Mouse (Mus musculus): ENCODE results near the gene Asb6. TPM values are rescaled to one million over a fixed set of nuclear protein-coding genes. Genes with fewer than 3 reads are reported as not detected.

Asb6 gene
- 32.8 and 34.4 TPM in 2 replicates for polyA plus RNA-seq (2015; fragmentation: Nextera tagmentation; extraction: Ambion mirVana)

- H3K4me1 ChIP-seq = peaks cover 44% of the 10 kb centered on the region
- no peak within 1 kb of the TSS for H3K9ac ChIP-seq
- H3K27me3 ChIP-seq = no peaks in the 10 kb centered on the region
- no peaks in the 10 kb centered on the region for H3K9me3 ChIP-seq
- peaks cover 14% of the 10 kb centered on the region for H3K36me3 ChIP-seq
- no peak for ATAC-seq (ENCODE audit: insufficient number of reproducible peaks, low FRiP score, low TSS enrichment, low read depth)
- 13% methylated on average over 4 of the region's 4 CpGs for WGBS
- no peak within 1 kb of the TSS for H3K4me3 ChIP-seq
- no peak within 1 kb of the TSS for H3K27ac ChIP-seq
- H3K4me2 ChIP-seq = no peak within 1 kb of the TSS
Observed at GRCm38 (mm10) chr2:30830283-30830795, at the start of gene Asb6. Asb6 (minus strand) TSS chr2:30830333.

GRCm38 (mm10) chr2:30879481-30879880 lies 49.3 kb upstream of the Asb6 start:
- Histone ChIP-seq H3K9ac (no peak overlapping the region), H3K4me1 (peaks cover 21% of the 10 kb centered on the region), H3K9me3 (no peaks in the 10 kb centered on the region), H3K27ac (no peak overlapping the region), H3K4me3 (no peak overlapping the region), H3K27me3 (no peaks in the 10 kb centered on the region), H3K36me3 (peaks cover 39% of the 10 kb centered on the region), H3K4me2 (no peak overlapping the region)
- 94% methylated on average over 15 of the region's 15 CpGs for WGBS
- no peak for ATAC-seq (ENCODE audit: insufficient number of reproducible peaks, low FRiP score, low TSS enrichment, low read depth)

DNA sequence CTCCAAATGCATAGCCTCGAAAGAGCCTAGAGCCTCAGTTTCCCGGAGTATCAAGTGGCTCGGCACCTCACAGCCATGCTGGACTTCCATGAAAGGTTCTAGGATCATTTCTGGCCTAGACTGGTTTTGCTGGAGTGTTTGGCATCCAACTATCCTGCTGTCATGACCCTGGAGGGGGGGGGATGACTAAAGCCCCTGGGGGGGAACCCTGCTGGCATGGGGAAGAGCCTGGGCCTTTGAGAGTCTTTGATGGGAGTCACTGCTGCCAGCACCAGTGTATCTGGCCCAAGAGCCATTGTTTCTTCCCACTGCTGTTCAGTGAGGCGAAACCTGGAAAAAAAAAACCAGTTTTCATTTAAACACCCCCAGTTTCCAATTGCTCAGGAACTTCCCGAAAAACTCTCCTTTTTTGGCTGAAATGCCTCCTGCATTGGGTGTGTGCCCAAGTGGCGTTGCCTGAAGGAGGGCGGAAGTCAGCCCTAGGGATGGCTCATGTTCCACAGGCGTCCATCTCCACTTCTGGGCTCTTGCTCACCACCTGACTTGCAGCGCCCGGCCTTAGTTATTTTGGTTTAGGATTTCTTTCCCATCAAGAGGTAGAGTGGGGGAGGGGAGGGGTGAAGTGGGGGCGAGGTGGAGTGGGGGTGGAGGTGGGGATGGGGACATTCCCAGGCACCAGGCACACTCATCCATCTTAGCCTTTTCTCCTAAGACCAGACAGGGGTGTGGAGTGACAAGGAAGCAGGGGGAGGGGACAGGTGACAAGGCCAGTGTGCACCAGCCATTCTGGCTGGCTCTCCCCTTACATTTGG lies 45.7 kb upstream of the Asb6 start:
- 36% methylated on average over 11 of the region's 11 CpGs for WGBS
- Histone ChIP-seq H3K9me3 (no peaks in the 10 kb centered on the region), H3K9ac (no peak overlapping the region), H3K27me3 (no peaks in the 10 kb centered on the region), H3K36me3 (peaks cover 24% of the 10 kb centered on the region), H3K4me1 (peaks cover 56% of the 10 kb centered on the region), H3K4me2 (no peak overlapping the region), H3K27ac (peak overlapping the region; percentile 80), H3K4me3 (no peak overlapping the region)
- no peak for ATAC-seq (ENCODE audit: insufficient number of reproducible peaks, low FRiP score, low TSS enrichment, low read depth)

DNA sequence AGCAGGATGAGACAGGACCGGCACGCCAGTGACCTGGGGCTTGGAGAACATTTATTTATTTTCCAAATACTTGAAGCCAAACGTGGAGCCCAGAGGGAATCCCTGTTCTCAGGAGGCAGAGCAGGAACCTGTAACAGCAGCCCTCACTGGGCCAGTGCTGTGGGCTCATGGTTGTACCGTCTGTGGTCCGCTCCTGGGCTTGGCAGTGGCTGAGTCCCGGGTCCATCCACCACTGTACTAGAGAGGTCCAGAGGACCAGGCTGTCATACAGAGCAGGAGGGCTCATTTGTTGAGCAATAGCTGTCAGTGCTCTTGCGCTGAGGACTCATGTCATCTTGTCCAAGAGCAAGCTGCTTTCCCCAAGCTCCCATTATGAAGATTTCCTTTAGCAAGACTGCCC lies 45.0 kb upstream of the Asb6 start:
- Histone ChIP-seq H3K4me2 (no peak overlapping the region), H3K36me3 (peaks cover 17% of the 10 kb centered on the region), H3K9me3 (no peaks in the 10 kb centered on the region), H3K4me1 (peaks cover 63% of the 10 kb centered on the region), H3K27me3 (no peaks in the 10 kb centered on the region), H3K4me3 (no peak overlapping the region), H3K9ac (no peak overlapping the region), H3K27ac (peak overlapping the region; percentile 80)
- 53% methylated on average over 7 of the region's 7 CpGs for WGBS
- no peak for ATAC-seq (ENCODE audit: insufficient number of reproducible peaks, low FRiP score, low TSS enrichment, low read depth)

DNA sequence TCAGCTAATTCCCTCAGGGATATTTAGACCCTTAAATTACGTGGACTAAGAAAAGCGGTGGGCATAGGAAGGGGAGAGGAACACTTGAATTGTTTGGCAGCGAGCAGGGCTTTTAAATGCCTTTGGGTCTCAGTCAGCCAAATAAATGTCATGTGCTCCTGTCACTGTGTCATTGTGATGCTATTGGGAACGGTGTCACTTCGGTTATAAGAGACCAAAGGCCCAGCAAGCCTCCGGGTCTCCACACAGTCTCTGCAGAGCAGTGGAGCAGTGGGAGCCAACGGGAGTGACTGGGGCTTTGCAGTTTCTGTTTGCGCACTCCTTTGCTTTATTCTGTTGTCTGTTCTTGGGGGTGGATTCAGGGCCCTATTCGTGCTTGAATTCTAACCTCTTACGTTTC lies 44.3 kb upstream of the Asb6 start:
- Histone ChIP-seq H3K4me1 (peaks cover 69% of the 10 kb centered on the region), H3K9ac (no peak overlapping the region), H3K4me2 (no peak overlapping the region), H3K9me3 (no peaks in the 10 kb centered on the region), H3K27ac (peak overlapping the region; percentile 80), H3K4me3 (no peak overlapping the region), H3K36me3 (peaks cover 13% of the 10 kb centered on the region), H3K27me3 (no peaks in the 10 kb centered on the region)
- 34% methylated on average over 10 of the region's 10 CpGs for WGBS
- ATAC-seq (ENCODE audit: insufficient number of reproducible peaks, low FRiP score, low TSS enrichment, low read depth) = no peak

GRCm38 (mm10) chr2:30872669-30873068 lies 42.5 kb upstream of the Asb6 start:
- H3K4me3 ChIP-seq = no peak overlapping the region
- no peak for ATAC-seq (ENCODE audit: insufficient number of reproducible peaks, low FRiP score, low TSS enrichment, low read depth)
- no peaks in the 10 kb centered on the region for H3K36me3 ChIP-seq
- peak overlapping the region; percentile 4; the same call in 1 of the 2 replicates for H3K9ac ChIP-seq
- WGBS = 24% methylated on average over 6 of the region's 6 CpGs
- H3K27ac ChIP-seq = peak overlapping the region; percentile 79
- H3K27me3 ChIP-seq = no peaks in the 10 kb centered on the region
- H3K4me2 ChIP-seq = no peak overlapping the region
- peaks cover 72% of the 10 kb centered on the region for H3K4me1 ChIP-seq
- no peaks in the 10 kb centered on the region for H3K9me3 ChIP-seq

- ATAC-seq (ENCODE audit: insufficient number of reproducible peaks, low FRiP score, low TSS enrichment, low read depth) = peak; percentile 30; the same call in 1 of the 2 replicates
- H3K9ac ChIP-seq = no peak overlapping the region
- 52% methylated on average over 8 of the region's 8 CpGs for WGBS
Observed at GRCm38 (mm10) chr2:30870863-30871262, 40.7 kb upstream of the Asb6 start.

DNA sequence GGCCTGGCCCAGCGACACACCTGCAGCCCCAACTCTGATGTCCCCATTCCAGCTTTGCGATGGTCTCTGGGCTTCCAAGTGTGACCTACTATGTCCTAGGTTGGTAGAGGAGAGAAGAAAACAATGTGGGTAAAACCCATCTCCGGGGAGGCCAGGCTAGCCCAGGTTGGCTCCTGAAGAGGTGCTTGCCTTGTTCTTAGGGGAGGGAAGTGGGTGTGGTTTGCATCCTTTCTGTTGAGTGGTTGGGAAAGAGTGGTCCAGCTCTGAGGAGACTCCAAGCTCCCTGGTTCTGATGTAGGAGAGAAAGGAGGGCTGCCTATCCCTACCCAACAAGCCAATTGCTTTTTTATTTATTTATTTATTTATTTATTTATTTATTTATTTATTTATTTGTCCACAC lies 35.3 kb upstream of the Asb6 start:
- no peak for ATAC-seq (ENCODE audit: insufficient number of reproducible peaks, low FRiP score, low TSS enrichment, low read depth)
- H3K4me1 ChIP-seq = peaks cover 45% of the 10 kb centered on the region
- peak overlapping the region; percentile 81 for H3K27ac ChIP-seq
- H3K9me3 ChIP-seq = no peaks in the 10 kb centered on the region
- H3K4me2 ChIP-seq = peak overlapping the region; percentile 54
- no peaks in the 10 kb centered on the region for H3K27me3 ChIP-seq
- H3K4me3 ChIP-seq = peak overlapping the region; percentile 34
- H3K36me3 ChIP-seq = no peaks in the 10 kb centered on the region
- WGBS = 36% methylated on average over 3 of the region's 3 CpGs
- no peak overlapping the region for H3K9ac ChIP-seq

More at GRCm38 (mm10) chr2:30870863-30871262, 40.7 kb upstream of the Asb6 start:
- H3K36me3 ChIP-seq = no peaks in the 10 kb centered on the region
- no peaks in the 10 kb centered on the region for H3K27me3 ChIP-seq
- H3K27ac ChIP-seq = peak overlapping the region; percentile 84
- H3K4me2 ChIP-seq = peak overlapping the region; percentile 7; the same call in 1 of the 2 replicates
- H3K9me3 ChIP-seq = no peaks in the 10 kb centered on the region
- H3K4me3 ChIP-seq = no peak overlapping the region
- peaks cover 71% of the 10 kb centered on the region for H3K4me1 ChIP-seq

GRCm38 (mm10) chr2:30864968-30865381 lies 34.8 kb upstream of the Asb6 start:
- Histone ChIP-seq H3K4me2 (peak overlapping the region; percentile 54), H3K4me1 (peaks cover 42% of the 10 kb centered on the region), H3K36me3 (no peaks in the 10 kb centered on the region), H3K4me3 (peak overlapping the region; percentile 34), H3K9me3 (no peaks in the 10 kb centered on the region), H3K27ac (peak overlapping the region; percentile 81), H3K27me3 (no peaks in the 10 kb centered on the region), H3K9ac (no peak overlapping the region)
- ATAC-seq (ENCODE audit: insufficient number of reproducible peaks, low FRiP score, low TSS enrichment, low read depth) = peak; percentile 66; the same call in 1 of the 2 replicates
- WGBS = 2% methylated on average over 35 of the region's 35 CpGs

GRCm38 (mm10) chr2:30863574-30863973 lies 33.4 kb upstream of the Asb6 start:
- WGBS = 58% methylated on average over 9 of the region's 9 CpGs
- no peak for ATAC-seq (ENCODE audit: insufficient number of reproducible peaks, low FRiP score, low TSS enrichment, low read depth)
- H3K9ac ChIP-seq = no peak overlapping the region
- no peaks in the 10 kb centered on the region for H3K27me3 ChIP-seq
- peaks cover 47% of the 10 kb centered on the region for H3K4me1 ChIP-seq
- no peak overlapping the region for H3K4me3 ChIP-seq
- H3K4me2 ChIP-seq = no peak overlapping the region
- H3K27ac ChIP-seq = 0 out of 2 replicates have a peak overlapping the region, but pooled peaks have one; percentile 5
- H3K9me3 ChIP-seq = no peaks in the 10 kb centered on the region
- H3K36me3 ChIP-seq = no peaks in the 10 kb centered on the region

- Histone ChIP-seq H3K4me1 (peaks cover 62% of the 10 kb centered on the region), H3K27ac (no peak overlapping the region), H3K9ac (no peak overlapping the region), H3K9me3 (no peaks in the 10 kb centered on the region), H3K4me2 (no peak overlapping the region), H3K27me3 (no peaks in the 10 kb centered on the region), H3K4me3 (no peak overlapping the region), H3K36me3 (no peaks in the 10 kb centered on the region)
- no peak for ATAC-seq (ENCODE audit: insufficient number of reproducible peaks, low FRiP score, low TSS enrichment, low read depth)
- WGBS = 78% methylated on average over 4 of the region's 4 CpGs
Observed at GRCm38 (mm10) chr2:30862081-30862480, 31.9 kb upstream of the Asb6 start.

- ATAC-seq (ENCODE audit: insufficient number of reproducible peaks, low FRiP score, low TSS enrichment, low read depth) = no peak
- 70% methylated on average over 5 of the region's 5 CpGs for WGBS
- Histone ChIP-seq H3K27ac (no peak overlapping the region; the same call in 1 of the 2 replicates), H3K4me3 (no peak overlapping the region), H3K9ac (no peak overlapping the region), H3K4me2 (no peak overlapping the region), H3K4me1 (peaks cover 52% of the 10 kb centered on the region), H3K36me3 (no peaks in the 10 kb centered on the region), H3K27me3 (no peaks in the 10 kb centered on the region), H3K9me3 (no peaks in the 10 kb centered on the region)
Observed at GRCm38 (mm10) chr2:30859782-30860181, 29.6 kb upstream of the Asb6 start.
